ENCODE assay signal across 12 mouse cellular contexts in the genomic region with DNA sequence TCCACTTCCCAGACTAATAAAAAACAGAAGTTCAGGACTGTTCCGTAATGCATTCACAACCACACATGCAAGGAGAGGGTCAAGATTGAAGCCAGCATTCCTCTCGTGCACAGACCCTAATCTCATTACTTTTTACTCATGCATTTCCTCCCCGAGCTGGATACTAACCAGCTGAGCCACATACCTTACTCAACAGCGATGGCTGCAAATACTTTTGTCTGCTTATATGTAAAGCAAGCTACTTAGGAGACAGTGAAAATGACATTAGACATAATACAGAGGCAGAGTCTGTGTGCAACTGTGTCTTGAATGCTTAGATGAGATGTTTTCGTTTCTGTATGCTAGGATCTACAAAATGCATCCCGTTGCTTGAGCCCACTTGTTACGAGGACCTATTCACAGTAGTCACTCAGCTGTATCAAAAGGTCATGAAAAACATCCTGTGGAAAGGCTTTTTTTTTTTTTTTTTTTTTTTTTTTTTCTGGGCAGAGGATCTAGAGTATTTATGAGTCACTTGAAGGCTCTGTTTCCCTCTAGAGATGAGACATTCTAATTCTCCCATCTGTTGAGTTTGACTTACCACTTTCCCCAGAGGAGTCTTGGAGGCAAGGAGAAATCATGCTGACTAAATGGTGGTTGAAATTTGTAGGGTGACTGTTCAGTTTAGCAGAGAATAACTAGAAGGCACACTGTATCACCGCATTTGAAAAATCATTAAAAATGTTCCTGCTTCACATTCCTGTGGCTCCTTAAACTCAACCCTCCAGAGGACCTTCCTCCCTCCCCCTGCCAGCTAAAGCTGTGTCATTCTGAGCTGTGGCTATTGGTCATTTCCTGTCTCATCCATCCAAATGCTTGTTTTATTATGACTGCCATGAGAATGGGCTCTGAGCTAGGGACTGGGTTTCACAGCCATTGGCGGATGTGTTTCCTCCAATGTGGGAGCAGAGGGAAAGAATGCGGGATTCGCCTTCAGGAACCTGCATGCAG.
A peak's percentile ranks its signal among the peaks of the same experiment; 100 is the strongest.
DNase-seq lines count a peak whose midpoint lies in the region; ATAC-seq and TF ChIP-seq lines count a peak whose summit lies in the region.
"Had no signal": no experiment of that assay in that cellular context is flagged by ENCODE, and none has a peak within 500 bp of the region (broad histone marks: within the 10 kb centered on the region; RNA-seq: fewer than 3 reads in every experiment).

No protein-coding gene starts in this region.

- H3K4me2 ChIP-seq in heart, embryonic 11.5 days, result no peak overlapping the region
- no peak overlapping the region for H3K4me2 ChIP-seq in liver, embryonic 11.5 days
- H3K4me2 ChIP-seq: liver, embryonic 12.5 days had no signal

- no peak for TF ChIP-seq POLR2A in bone marrow macrophage, adult 2 months (IDR thresholded peaks at IDR 0.05; ENCODE audit: borderline replicate concordance, low read depth, low read length)

- H3K4me3 ChIP-seq in bone marrow macrophage, adult 2 months (ENCODE audit: insufficient read depth, low read length), result no peak overlapping the region
- H3K4me3 ChIP-seq in heart, embryonic 11.5 days (ENCODE audit: low read depth, low read length), result no peak overlapping the region
- H3K4me3 ChIP-seq in liver, embryonic 11.5 days (ENCODE audit: low read depth, low read length), result no peak overlapping the region
- H3K4me3 ChIP-seq: hindbrain, embryonic 10.5 days; liver, embryonic 12.5 days had no signal

- H3K27me3 ChIP-seq in heart, embryonic 11.5 days (ENCODE audit: control insufficient read depth, insufficient read depth, low read length), result no peaks in the 10 kb centered on the region
- no peaks in the 10 kb centered on the region for H3K27me3 ChIP-seq in liver, embryonic 11.5 days (replicated peaks; ENCODE audit: control insufficient read depth, insufficient read depth, low read length)
- H3K27me3 ChIP-seq: liver, embryonic 12.5 days had no signal

- no peak overlapping the region for H3K9ac ChIP-seq in heart, embryonic 11.5 days (ENCODE audit: low read depth, low read length)
- no peak overlapping the region for H3K9ac ChIP-seq in liver, embryonic 11.5 days (ENCODE audit: low read depth, low read length)
- H3K9ac ChIP-seq: liver, embryonic 12.5 days had no signal

- H3K4me1 ChIP-seq in bone marrow macrophage, adult 2 months (ENCODE audit: control insufficient read depth, insufficient read depth, low read length), result peaks cover 31% of the 10 kb centered on the region
- H3K4me1 ChIP-seq in heart, embryonic 11.5 days (ENCODE audit: control insufficient read depth, insufficient read depth, low read length), result no peaks in the 10 kb centered on the region
- H3K4me1 ChIP-seq in liver, embryonic 11.5 days (replicated peaks; ENCODE audit: control insufficient read depth, insufficient read depth, low read length), result 0 out of 2 replicates have a peak, but pooled peaks cover 3% of the 10 kb centered on the region

- peak; percentile 96 for DNase-seq in heart, adult 11 months
- DNase-seq in heart, postnatal 25 days (ENCODE audit: low spot score), result no peak
- DNase-seq in kidney, postnatal 36 days, result peak; percentile 20 to 27
- no peak for DNase-seq in cerebellum, adult 11-12 months
- DNase-seq in liver, embryonic 11.5 days (ENCODE audit: low spot score), result no peak
- DNase-seq: cerebellum, adult 9-10 months had no signal

- ATAC-seq in heart, embryonic 11.5 days (replicated peaks; ENCODE audit: insufficient number of reproducible peaks, low FRiP score, low TSS enrichment), result no peak
- no peak for ATAC-seq in liver, embryonic 11.5 days (replicated peaks; ENCODE audit: low FRiP score)
- no peak for ATAC-seq in erythroid progenitor cell, adult 5-6 weeks (replicated peaks; ENCODE audit: low FRiP score, poor library complexity, severe bottlenecking)
- ATAC-seq: liver, embryonic 12.5 days had no signal

- H3K27ac ChIP-seq in bone marrow macrophage, adult 2 months (ENCODE audit: insufficient read depth, low read depth, low read length), result peak overlapping the region; percentile 24; the same call in 1 of the 2 replicates
- 0 out of 2 replicates have a peak overlapping the region, but pooled peaks have one; percentile 1 for H3K27ac ChIP-seq in heart, embryonic 11.5 days (ENCODE audit: low read depth, low read length)
- H3K27ac ChIP-seq in liver, embryonic 11.5 days (ENCODE audit: low read depth, low read length), result no peak overlapping the region
- H3K27ac ChIP-seq: hindbrain, embryonic 10.5 days; liver, embryonic 12.5 days had no signal

- intact Hi-C loops in heart, postnatal 25 days (cut with DNase I), result no loop called here

- WGBS in heart, embryonic 11.5 days (ENCODE audit: insufficient replicate concordance), result 55% methylated on average over 11 of the region's 11 CpGs
- 67% methylated on average over 11 of the region's 11 CpGs for WGBS in liver, embryonic 11.5 days

- H3K9me3 ChIP-seq in heart, embryonic 11.5 days (replicated peaks; ENCODE audit: control insufficient read depth, low read length), result no peaks in the 10 kb centered on the region
- H3K9me3 ChIP-seq in liver, embryonic 11.5 days (ENCODE audit: control insufficient read depth, low read length), result no peaks in the 10 kb centered on the region
- H3K9me3 ChIP-seq: G1E; hindbrain, embryonic 10.5 days; liver, embryonic 12.5 days had no signal

- H3K36me3 ChIP-seq in heart, embryonic 11.5 days (ENCODE audit: control insufficient read depth, insufficient read depth, low read length), result no peaks in the 10 kb centered on the region
- H3K36me3 ChIP-seq in liver, embryonic 11.5 days (ENCODE audit: control insufficient read depth, insufficient read depth, low read length), result no peaks in the 10 kb centered on the region
- H3K36me3 ChIP-seq: G1E; hindbrain, embryonic 10.5 days; liver, embryonic 12.5 days had no signal

- no peak for TF ChIP-seq CTCF in bone marrow macrophage, adult 2 months (IDR thresholded peaks at IDR 0.05; ENCODE audit: low read depth, low read length)

Comparison
In these comparisons a context has a peak if more than half of its experiments do, and no peak if none do; other contexts are left out.
1. DNase-seq: peak in heart, adult 11 months (single experiment) and kidney, postnatal 36 days (2 of 2); none in heart, postnatal 25 days (single experiment), cerebellum, adult 11-12 months (single experiment) and liver, embryonic 11.5 days (single experiment).